Mouse (Mus musculus) left cerebral cortex, postnatal 10 days (tissue): ENCODE data around the gene Dcxr. TPM values are rescaled to one million over a fixed set of nuclear protein-coding genes. Genes with fewer than 3 reads are reported as not detected.
"Not testable (repeated sequence)": the region's sequence is repeated elsewhere in the genome, so short reads cannot be mapped to it uniquely, and the experiment has no call there.

ENCODE experiments used
- DNase-seq, 2 experiments: peaks; one replicate each; pipeline ENCODE4 v3.0.0; 2021 to 2022; ENCODE audit warnings: low spot score in 2 of 2, mixed read lengths in 1 of 2; ENCODE audit errors: extremely low spot score in 1 of 2
- intact Hi-C: fragments of 180-260 bp; cut with DNase I; formaldehyde crosslinking; loops from one replicate; pipeline ENCODE4 v1.15.1; 2025
- total RNA-seq, 2 experiments: library from RNA; stranded (reverse); gene quantifications; 2 replicates each; pipeline ENCODE4 v1.2.3; 2021

Gene Dcxr
- total RNA-seq: 1 to 10 TPM; 5.9 to 6.4 TPM

DNA sequence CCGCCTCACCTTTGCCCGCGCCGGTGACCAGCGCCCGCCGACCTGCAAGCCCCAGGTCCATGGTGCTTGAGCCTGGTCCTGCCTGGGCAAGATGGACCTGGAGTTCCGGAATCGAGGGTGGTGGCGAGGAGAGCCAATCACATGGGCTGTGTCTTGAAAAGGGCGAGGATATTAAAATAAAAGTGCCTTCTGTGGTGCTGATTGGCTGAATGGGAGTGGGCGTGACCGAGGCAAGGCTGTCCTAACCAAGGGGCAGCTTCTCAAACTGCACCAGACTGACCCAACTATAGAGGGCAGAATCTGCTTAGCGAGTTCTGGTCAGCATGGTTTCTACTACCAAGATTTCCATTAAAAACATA is at the start of gene Dcxr:
Gene Dcxr (minus strand): TSS at position 113 of the 359 bp plus-strand sequence.
- intact Hi-C loops: no loop called here
- DNase-seq: peak; percentile 73 to 91

DNA sequence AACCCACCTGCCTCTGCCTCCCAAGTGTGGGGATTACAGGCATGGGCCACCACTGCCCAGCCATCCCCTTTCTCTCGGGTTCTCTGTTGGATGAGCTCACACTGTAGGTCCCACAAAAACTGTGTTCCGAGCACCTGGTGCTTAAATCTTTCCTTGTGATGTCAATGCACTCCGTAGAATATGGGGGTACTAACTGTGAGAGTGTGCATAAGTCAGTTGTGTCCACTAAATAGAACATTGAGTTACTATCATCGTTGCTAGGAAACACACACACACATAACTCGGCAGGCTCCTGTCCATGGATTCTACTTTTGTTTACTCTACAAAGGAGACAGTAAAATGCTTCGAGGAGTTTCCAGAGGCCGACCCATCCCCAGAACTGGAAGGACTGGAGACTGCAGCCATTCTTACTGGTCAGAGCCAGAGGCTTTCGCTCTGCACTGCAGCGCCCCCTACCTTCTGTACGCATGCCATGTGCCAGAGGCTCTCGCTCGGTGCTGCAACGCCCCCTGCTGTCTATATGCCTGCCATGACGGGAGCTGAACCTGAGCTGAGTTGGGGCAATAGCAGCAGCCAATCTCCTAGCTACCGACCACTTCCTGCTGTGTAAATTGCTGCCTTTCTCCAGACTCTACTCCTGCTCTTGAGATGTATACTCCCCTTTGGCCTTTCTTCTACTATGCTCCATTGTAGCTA is 48.8 kb upstream of the Dcxr start:
- peak; percentile 89 to 94 for DNase-seq
- intact Hi-C loops: loop anchor here (2.0 to 5.0 kb wide), 3 partner anchors 55 to 151 kb away; partner anchors contain the start of genes Notum, Rac3 and Sirt7

DNA sequence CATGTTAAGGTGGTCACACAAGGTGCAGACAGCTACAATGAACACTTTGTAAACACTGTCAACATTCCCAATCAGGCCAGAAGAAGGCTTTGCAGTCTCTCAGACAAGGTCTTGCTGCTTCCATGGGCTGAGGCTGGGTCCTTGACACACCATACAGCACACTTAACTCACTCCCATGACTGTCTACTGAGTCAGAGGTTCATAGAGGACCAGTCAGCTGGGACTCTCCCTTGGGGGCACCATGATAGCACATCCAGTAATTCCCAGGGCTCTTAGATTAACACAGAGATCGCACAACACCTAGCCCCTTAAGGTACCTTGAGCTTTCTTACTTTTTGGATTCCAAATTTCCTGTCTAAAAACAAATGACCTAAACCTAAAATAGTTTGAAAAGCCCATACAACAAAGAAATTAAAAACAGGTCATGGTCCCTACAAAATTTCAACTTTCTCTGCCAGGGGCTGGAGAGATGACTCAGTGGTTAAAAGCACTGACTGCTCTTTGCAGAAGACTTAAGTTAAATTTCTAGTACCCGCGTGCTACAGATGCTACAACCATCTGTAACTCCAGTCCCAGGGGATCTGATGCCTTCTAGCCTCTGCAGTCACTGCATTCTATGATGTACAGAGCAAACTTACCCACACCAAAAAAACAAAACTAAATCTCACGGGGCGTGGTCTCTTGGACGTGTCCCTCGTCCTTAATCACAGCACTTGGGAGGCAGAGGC is 46.5 kb upstream of the Dcxr start:
- intact Hi-C loops: no loop called here
- DNase-seq: no peak

DNA sequence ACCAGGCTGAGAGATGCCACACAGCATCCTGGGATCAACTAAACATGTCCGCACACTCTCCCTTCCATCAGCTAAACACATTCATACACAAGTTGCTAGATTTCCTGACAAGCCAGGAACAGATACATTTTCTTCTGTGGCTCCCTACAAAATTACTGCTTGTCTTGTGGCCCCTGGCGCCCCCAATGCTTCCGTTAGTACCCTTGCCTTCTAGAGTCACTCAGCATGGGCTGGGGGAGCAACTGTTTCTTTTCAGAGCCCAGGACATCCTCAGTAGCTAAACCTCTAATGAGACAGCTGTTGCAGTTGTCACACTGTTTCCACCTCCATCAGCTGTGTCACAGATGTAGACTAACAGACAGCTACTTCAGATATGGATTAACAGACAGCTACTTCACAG is 45.7 kb upstream of the Dcxr start:
- intact Hi-C loops: no loop called here
- no peak for DNase-seq

DNA sequence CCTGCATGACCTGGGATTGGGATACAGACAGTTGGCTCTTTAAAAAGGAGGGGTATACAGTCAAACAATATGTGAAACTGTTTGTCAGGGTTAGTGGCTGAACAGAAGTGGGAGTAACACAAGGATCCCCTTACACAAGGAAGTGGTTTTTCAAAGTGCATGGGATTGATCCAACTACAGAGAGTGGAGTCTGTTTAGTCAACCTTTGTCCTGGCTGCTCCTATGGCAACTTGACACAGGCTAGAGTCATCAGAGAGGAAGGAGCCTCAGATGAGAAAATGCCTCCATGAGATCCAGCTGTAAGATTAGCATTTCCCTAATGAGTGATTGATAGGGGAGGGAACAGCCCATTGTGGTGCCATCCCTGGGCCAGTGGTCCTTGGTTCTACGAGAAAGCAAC is 41.1 kb upstream of the Dcxr start:
- DNase-seq: no peak
- intact Hi-C loops: no loop called here

DNA sequence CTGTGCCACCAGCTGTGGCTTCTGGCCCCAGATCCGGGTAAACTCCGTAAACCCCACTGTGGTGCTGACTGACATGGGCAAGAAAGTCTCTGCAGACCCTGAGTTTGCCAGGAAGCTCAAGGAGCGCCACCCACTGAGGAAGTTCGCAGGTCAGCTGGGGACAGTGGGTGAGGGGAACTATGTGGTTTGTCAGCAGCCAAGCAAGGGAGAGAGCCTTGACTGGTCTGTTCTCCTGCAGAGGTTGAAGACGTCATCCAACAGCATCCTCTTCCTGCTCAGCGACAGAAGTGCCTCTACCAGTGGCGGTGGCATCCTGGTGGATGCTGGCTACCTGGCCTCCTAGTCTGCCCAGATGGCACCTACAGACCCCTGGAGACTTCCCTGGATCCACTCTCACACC is 39.9 kb upstream of the Dcxr start:
- DNase-seq, intact Hi-C loops: not testable (repeated sequence)

DNA sequence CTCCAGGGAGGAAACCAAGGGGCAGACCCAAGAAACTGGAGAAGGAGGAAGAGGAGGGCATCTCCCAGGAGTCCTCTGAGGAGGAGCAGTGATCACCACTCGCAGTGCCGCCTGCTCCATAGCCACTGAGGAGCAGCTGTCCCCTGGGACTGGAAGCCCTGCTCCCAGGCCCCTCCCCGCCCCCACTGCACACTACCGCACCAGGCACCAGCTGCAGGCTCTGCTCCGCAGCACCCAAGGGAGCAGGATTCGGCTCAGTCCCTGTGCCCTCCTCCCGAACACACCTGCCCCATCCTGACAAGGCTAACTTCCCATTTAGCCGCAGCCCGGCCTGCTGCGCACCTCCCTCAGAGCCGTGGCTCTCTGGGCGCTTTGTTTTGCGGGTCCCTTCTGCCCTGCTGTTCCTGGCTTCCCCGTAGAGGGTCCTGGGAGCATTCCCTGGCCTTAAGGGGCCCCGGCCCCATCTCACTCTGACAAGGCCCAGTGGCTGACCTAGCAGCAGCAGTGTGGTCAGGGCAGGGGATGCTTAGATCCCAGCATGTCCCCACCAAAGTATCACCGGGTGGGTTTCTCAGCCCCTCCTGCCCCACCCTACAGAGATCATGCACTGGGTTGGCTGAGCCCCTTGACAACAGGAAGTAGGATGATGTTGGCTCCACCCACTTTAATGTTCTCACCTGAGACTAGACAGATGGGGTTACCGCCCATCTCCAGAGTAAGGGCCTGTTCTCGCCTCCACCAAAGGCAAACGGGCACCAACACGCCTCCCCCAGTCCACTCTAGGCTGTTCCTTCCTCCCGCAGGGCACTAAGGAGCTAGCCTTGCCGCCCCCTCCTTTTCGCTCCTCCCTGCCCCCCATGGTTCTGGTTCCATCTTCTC is 36.3 kb upstream of the Dcxr start:
- DNase-seq, intact Hi-C loops: not testable (repeated sequence)

DNA sequence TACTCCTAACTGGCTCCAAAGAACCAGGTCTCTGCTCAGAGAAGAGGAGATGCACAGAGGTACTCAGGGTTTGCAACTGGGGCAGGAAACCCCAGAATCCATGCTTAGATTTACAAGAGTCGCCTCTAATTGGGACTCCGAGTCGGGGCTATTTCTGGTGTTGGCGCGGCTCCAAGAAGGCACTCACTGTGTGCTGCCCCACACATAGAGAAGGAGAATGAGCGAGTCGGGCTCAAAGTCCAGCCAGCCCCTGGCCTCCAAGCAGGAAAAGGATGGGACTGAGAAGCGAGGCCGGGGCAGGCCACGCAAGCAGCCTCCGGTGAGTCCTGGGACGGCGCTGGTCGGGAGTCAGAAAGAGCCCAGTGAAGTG is 35.6 kb upstream of the Dcxr start, which contains the start of gene Hmga1b:
Gene Hmga1b (plus strand): TSS at position 123 of the 370 bp plus-strand sequence.
- intact Hi-C loops, DNase-seq: not testable (repeated sequence)

DNA sequence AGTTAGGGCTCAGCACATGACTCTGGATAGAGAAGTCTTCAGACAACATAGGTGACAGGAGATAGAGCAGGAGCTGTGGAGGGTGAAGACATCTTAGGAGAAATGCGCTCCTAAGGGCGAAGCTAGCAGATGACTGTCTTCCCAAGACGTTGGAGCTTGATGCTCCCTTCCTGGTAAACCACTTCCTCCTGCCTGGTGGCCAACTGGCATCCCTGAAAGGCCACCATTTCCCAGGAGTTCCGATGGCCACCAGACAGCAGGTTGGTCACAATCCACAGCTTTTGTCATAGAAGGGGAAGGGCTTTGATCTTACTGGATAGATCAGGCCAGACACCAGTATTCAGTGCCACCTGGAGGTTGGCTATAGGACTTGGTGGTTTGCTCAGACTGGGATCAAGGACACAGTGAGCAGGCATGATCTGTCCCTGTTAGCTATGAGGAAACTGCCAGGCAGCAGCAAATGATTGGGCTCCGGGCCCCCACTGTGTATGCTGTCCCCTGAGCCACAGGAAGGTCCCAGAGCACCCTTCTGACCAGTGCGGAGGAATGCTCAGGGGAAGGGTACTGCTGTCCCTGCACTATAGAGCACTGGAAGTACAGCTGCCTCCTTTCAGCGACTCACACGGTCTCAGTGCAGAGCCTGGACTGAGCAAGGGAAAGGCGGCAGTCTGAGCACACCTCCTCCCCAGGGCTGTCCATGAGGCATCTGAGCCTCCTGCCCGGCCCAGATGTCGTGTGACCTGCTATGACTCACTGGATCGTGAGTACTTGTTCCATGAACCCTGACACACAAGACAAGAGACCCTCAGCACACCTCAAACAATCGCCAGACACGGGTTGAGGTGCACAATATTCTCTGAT is 35.0 kb upstream of the Dcxr start:
- intact Hi-C loops: no loop called here
- DNase-seq: no peak

DNA sequence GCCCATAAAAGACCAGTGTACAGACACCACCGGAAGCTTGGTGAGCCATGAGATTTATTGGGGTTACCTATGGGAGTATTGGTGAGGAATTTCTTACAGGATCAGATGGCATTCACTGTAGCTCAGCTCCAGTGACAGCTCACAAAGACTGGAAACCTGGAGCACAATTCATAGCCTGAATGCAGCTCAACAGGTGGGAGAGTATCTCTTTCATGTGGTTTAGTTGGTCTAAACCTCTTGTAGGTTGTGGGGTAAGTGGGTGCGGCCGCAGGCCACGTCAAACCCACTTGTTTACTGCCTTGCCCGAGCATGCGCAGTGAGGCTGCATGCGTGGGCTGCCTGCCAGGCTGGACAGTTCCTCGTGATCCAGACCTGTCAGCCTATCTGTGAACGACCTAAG is 33.2 kb upstream of the Dcxr start:
- intact Hi-C loops: no loop called here
- DNase-seq: no peak

DNA sequence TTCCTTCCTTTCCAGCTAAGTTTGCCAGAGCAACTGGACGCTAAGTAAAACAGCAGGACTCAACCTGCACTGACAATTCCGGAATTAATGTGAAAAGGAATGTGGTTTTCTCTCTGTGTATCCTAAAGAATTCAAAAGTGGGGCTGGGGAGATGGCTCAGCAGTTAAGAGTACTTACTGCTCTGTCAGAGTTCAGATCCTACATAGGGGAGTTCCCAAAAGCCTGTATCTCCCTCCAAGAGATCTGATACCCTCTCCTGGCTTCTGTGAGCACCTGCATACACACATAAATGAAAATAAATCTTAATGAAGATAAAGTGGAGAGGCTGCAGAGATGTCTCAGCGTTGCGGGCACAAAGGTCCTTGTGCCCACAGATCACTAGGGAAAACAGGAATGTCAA is 24.5 kb upstream of the Dcxr start:
- DNase-seq: no peak
- intact Hi-C loops: no loop called here

DNA sequence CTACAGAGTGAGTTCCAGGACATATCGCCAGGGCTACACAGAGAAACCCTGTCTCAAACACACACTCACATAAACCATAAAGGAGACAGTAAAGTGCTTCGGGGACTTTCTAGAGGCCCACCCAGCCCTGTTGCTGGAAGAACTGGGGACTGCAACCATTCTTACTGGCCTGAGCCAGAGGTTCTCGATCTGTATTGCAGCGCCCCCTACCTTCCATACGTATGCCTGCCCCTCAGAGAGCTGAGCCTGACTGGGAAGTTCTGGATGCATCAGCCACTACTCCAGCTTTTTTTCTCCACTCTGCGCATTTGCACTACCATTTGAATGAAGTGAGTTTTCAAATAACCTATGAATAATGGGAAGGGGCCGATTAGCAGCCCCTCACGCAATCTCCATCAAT is 22.3 kb upstream of the Dcxr start:
- no peak for DNase-seq
- intact Hi-C loops: no loop called here

DNA sequence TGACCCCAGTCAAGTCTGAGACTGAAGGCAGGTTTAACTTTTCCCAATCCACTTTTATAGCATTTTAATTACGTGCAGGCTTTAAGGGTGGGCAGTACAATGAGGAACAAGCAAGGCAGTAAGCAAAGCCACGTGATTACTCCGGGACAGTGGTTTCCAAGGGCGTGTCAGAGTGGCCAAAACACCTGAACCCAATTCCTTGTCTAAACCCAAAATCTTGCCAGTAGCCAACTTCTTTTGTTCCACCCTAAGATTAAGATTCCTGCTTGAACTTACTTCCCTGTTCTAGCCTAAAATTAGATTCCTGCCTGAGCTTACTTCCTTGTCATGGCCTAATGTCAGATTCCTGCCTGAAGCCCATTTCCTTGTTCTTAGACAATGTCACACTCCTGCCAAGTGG is 20.9 kb upstream of the Dcxr start:
- DNase-seq: no peak

DNA sequence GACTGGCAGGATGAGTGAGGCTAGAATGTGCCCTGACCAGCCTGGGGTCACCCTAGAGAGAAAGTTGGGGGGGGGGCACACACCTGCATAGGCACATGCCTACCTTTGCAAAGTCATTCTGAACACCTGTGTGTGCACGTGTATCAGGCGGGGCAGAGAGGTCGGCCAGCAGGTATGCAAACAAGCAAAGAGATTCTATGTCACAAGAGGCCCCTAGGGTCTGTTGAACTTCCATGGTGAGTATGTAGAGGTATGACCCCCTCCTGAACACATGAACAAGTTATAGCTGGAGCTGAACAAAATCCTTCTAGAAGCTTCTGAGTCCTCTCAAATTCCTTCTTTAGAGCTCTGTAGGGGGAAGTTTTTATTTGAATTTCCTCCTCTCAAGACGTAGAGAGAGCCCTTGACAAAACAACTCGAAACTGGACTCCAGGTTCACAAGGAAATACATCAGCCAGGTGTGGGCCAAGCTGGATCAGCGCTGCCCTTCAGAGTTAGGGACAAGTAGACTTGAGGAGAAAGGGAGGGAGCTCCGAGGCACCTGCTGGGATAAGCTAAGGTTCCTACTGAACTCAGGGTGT is 17.1 kb upstream of the Dcxr start:
- DNase-seq: no peak
- intact Hi-C loops: no loop called here

More for the DNA sequence above, 20.9 kb upstream of the Dcxr start:
- intact Hi-C loops: no loop called here

DNA sequence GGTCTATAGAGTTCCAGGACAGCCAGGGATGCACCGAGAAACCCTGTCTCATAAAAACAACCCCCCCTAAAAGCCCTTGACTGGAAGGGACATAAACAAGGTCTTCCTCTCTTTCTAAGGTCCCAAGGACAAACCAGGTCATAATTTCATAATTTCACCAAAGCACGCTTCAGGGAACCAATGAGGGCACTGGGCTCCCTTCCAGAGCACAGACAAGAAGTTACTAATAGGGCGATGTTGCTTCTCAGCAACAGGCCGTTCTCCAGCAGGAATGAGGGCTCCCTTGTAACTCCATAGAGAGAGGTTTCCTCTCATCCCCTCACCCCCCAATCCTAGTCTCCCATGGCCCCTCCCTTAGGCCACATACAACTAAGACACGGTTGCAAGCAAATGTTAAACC is 13.9 kb upstream of the Dcxr start:
- DNase-seq: no peak
- intact Hi-C loops: no loop called here

DNA sequence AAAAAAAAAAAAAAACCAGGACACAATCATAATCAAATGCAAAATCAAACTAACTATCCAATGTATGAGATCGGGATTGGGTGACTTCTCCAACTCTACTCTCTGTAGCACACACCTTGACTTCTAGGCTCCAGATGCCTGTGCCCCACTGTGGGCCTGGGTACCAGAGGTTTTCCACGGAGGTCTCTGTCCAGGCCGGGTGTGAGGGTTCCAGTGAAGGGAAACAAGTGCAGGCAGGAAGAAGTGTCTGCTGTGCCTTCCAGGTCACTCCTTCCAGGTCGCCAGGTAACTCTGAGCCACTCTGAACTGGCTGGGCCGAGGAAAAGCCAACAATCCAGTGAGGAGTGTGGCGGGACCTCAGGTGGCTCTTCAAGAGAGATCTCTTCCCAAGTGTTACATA is 9.3 kb upstream of the Dcxr start:
- no peak for DNase-seq
- intact Hi-C loops: no loop called here

DNA sequence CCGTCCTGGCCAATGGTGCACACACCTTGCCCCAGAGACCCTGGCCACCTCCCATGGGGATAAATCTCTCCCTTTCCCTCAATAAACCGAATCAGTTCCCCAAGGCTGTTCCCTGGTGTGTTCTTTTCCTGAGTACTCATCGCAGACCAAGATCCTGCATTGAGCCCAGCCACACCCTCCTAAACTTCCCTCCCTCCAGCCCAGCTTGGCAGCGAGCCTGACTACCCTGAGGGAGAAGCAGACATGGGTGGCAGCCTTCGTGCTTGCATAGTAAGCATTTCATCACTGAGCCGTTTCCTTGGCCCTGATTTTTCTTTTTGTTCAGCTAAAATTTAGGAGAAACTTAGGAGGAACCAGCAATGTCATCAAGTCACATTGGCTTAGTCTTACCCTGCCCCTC is 6.4 kb upstream of the Dcxr start:
- DNase-seq: peak in 1 of 2 experiments; percentile 65
- intact Hi-C loops: no loop called here
